Mouse (Mus musculus): ENCODE results near the gene Olfr912.

Olfr912 gene

GRCm38 (mm10) chr9:38579878-38580277, at the start of gene Olfr912:
Olfr912 (plus strand) TSS chr9:38580178.
- no peak for DNase-seq (ENCODE audit: low spot score in 2 of 2)

GRCm38 (mm10) chr9:38537549-38537948, 42.4 kb upstream of the Olfr912 start, which contains the start of gene Olfr910:
Olfr910 (plus strand) TSS chr9:38537849.
- DNase-seq (ENCODE audit: low spot score in 2 of 2): no peak

DNA sequence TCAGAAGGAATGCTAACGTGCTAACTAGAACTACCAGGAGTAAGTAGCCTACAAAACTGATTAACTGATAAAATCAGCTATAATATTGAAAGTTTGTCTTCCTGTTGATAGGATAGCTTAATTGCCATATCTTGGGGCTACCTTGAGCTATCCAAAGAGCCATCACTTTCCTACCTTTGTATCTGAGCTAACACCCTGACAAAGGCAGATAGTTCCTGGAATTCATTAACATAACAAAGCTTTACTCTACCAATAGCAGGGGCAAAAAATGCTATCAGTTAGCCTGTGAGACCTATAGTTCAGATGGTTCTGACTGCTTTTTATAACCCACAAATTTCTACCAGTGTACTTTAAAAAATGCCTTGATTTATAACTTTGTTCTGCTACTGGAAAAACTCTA, 11.1 kb downstream of the Olfr912 start:
- DNase-seq (ENCODE audit: low spot score in 2 of 2): no peak

DNA sequence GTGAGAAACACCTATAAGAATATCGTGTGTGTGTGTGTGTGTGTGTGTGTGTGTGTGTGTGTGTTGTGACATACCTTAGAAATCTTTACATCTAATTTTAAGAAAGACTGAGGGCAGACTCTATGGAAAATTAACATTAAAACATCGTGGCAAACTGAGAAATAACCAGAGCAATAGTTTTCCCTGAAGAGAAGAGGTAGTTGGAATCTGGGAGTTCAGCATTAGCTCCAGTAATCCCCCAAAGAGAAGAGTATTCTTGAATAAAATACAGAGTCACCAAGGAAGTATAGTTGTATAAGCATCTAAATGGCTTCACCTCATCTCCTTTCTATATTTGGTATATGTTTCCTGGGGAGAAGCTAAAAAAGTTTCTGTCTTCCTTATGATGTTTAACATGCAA, 12.5 kb downstream of the Olfr912 start, which contains the start of gene Olfr913:
Olfr913 (plus strand) TSS at position 301 of the 400 bp plus-strand sequence.
- DNase-seq (ENCODE audit: low spot score in 2 of 2): no peak

DNA sequence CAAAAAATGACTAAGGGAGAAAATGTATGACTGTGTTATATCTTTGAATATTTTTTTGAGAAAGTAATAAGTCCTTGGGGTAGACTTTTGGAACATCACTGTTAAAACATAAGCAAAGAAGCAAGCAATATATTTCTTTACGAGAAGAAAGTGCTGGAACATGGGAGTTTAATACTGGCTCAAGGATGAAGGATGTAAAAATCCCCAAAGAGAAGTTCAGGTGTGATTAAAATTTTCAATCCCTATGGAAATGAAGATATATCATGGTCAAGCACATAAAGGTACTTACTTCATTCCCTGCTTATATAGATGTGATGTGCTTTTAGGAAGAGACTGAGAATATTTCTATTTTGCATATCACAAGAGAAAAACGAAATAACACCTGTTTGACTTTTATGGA, 24.8 kb downstream of the Olfr912 start, which contains the start of gene Olfr914:
Olfr914 (plus strand) TSS at position 301 of the 400 bp plus-strand sequence.
- no peak for DNase-seq (ENCODE audit: low spot score in 2 of 2)

DNA sequence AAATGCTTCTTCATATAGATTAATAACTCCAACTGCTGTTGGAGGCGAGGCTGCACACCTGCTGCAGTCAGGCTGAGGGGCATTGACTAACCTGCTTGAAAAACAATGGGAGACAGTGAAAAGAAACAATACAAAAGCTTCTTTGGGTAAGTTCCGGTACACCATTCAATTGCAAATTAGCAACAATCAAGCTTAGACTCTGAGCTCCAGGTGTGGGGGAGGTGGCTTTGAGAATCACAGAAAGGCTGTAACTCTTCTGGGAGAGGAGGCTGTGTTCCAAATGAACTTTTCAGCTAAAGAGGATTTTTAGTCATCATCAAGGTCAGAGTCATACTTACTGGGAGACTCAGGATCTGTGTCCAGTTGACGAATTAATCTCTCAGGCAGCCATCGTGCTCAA, 52.4 kb downstream of the Olfr912 start:
- no peak for DNase-seq (ENCODE audit: low spot score in 2 of 2)

Data from spleen, postnatal 10 days (tissue).